Mouse (Mus musculus) E14TG2a.4 (cell line): Measurements from ENCODE around the gene Arl15.

ENCODE experiments used
- CTCF ChIP-seq: conservative IDR thresholded peaks from 2 replicates; pipeline ENCODE4 v1.5.1; 2014; ENCODE audit warnings: low read length
- NANOG ChIP-seq: IDR thresholded peaks from 2 replicates; pipeline ENCODE4 v1.6.1; 2014; ENCODE audit warnings: borderline replicate concordance, low read length, mixed read lengths

DNA sequence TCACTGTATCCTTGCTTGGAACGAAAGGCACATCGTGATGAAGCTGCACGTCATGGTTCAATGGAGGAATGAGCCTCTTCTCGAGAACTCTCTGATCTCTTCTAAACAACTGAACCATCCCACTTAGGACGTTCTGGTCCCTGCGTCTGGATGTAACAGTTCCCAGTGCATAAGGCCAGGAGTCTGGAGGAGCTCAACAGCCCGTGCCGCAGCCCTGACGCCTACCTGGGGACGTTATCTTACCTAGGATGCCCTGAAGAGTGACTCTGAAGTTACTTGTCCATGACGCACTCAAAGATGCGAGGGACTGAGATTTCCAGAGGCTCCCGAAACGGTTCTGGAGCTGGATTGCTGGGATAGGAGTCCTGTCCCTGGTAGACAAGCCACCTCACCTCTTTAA lies 121.4 kb downstream of the Arl15 start:
- no peak for TF ChIP-seq CTCF
- TF ChIP-seq NANOG: no peak
